ENCODE assay signal across 7 mouse cellular contexts in genomic region chr2:11502901-11503431, GRCm38 (mm10). TPM values are rescaled to one million over a fixed set of nuclear protein-coding genes. Genes with fewer than 3 reads are reported as not detected.
A peak's percentile ranks its signal among the peaks of the same experiment; 100 is the strongest.
DNase-seq lines count a peak whose midpoint lies in the region; ATAC-seq and TF ChIP-seq lines count a peak whose summit lies in the region.

No protein-coding gene starts in this region.

- WGBS in embryonic facial prominence, embryonic 13.5 days = under 1% methylated on average over 39 of the region's 39 CpGs
- under 1% methylated on average over 39 of the region's 39 CpGs for WGBS in limb, embryonic 13.5 days
- WGBS in midbrain, embryonic 14.5 days = under 1% methylated on average over 39 of the region's 39 CpGs
- 1% methylated on average over 37 of the region's 39 CpGs for WGBS in spleen, adult 2 months

- peak; percentile 81 to 84 for DNase-seq in adrenal gland, postnatal 36 days
- peak; percentile 74 to 77 for DNase-seq in heart, adult 9 months (ENCODE audit: low spot score in 2 of 2)
- peak; percentile 63 for DNase-seq in kidney, adult 9 months
- DNase-seq in midbrain, embryonic 14.5 days = peak; percentile 90
- DNase-seq in spleen, adult 2 months (ENCODE audit: low read depth in 1 of 2, low spot score in 2 of 2) = peak; percentile 55 to 75

- peaks cover 34% of the 10 kb centered on the region for H3K4me1 ChIP-seq in embryonic facial prominence, embryonic 13.5 days
- H3K4me1 ChIP-seq in limb, embryonic 13.5 days = peaks cover 33% of the 10 kb centered on the region
- peaks cover 23% of the 10 kb centered on the region; the same call in 1 of the 2 replicates for H3K4me1 ChIP-seq in midbrain, embryonic 14.5 days (ENCODE audit: control insufficient read depth, insufficient read depth, low read length)
- peaks cover 8% of the 10 kb centered on the region; the same call in 1 of the 2 replicates for H3K4me1 ChIP-seq in spleen, adult 2 months (ENCODE audit: control insufficient read depth, insufficient read depth, insufficient read length)

- no peak for TF ChIP-seq POLR2A in spleen, adult 2 months (IDR thresholded peaks at IDR 0.05; ENCODE audit: low read depth, low read length)

- peak overlapping the region; percentile 78 for H3K9ac ChIP-seq in embryonic facial prominence, embryonic 13.5 days
- H3K9ac ChIP-seq in limb, embryonic 13.5 days = peak overlapping the region; percentile 65
- peak overlapping the region; percentile 81 for H3K9ac ChIP-seq in midbrain, embryonic 14.5 days (replicated peaks; ENCODE audit: low read length)

- H3K27ac ChIP-seq in embryonic facial prominence, embryonic 13.5 days = peak overlapping the region; percentile 87
- H3K27ac ChIP-seq in limb, embryonic 13.5 days = peak overlapping the region; percentile 90
- peak overlapping the region; percentile 61 for H3K27ac ChIP-seq in midbrain, embryonic 14.5 days (replicated peaks; ENCODE audit: low read depth, low read length)
- H3K27ac ChIP-seq in spleen, adult 2 months (ENCODE audit: insufficient read depth, low read length) = peak overlapping the region; percentile 21

- no peak for TF ChIP-seq CTCF in spleen, adult 2 months (IDR thresholded peaks at IDR 0.05; ENCODE audit: extremely low read depth, insufficient read depth, insufficient read length, insufficient replicate concordance)

- ATAC-seq in embryonic facial prominence, embryonic 13.5 days (ENCODE audit: insufficient number of reproducible peaks, insufficient read depth, low FRiP score, low TSS enrichment, low read depth) = peak; percentile 65
- peak; percentile 79 for ATAC-seq in limb, embryonic 13.5 days (ENCODE audit: low FRiP score, low read depth)
- peak; percentile 64 for ATAC-seq in midbrain, embryonic 14.5 days (ENCODE audit: low FRiP score, low TSS enrichment)

- no peaks in the 10 kb centered on the region for H3K9me3 ChIP-seq in embryonic facial prominence, embryonic 13.5 days
- no peaks in the 10 kb centered on the region for H3K9me3 ChIP-seq in limb, embryonic 13.5 days
- no peaks in the 10 kb centered on the region for H3K9me3 ChIP-seq in midbrain, embryonic 14.5 days (ENCODE audit: control insufficient read depth, low read length)

- H3K4me3 ChIP-seq in embryonic facial prominence, embryonic 13.5 days = peak overlapping the region; percentile 65
- peak overlapping the region; percentile 68 for H3K4me3 ChIP-seq in limb, embryonic 13.5 days
- peak overlapping the region; percentile 60 for H3K4me3 ChIP-seq in midbrain, embryonic 14.5 days (replicated peaks; ENCODE audit: low read depth, low read length)
- peak overlapping the region; percentile 73 for H3K4me3 ChIP-seq in spleen, adult 2 months (ENCODE audit: extremely low read depth, insufficient read depth, insufficient read length)

- peaks cover 15% of the 10 kb centered on the region for H3K27me3 ChIP-seq in embryonic facial prominence, embryonic 13.5 days
- H3K27me3 ChIP-seq in limb, embryonic 13.5 days = peaks cover 14% of the 10 kb centered on the region
- peaks cover 12% of the 10 kb centered on the region; the same call in 1 of the 2 replicates for H3K27me3 ChIP-seq in midbrain, embryonic 14.5 days (ENCODE audit: control insufficient read depth, insufficient read depth, low read length)
- H3K27me3 ChIP-seq in spleen, adult 2 months (ENCODE audit: control insufficient read depth, insufficient read depth, low read length) = no peaks in the 10 kb centered on the region

- peaks cover 4% of the 10 kb centered on the region; the same call in 1 of the 2 replicates for H3K36me3 ChIP-seq in embryonic facial prominence, embryonic 13.5 days
- H3K36me3 ChIP-seq in limb, embryonic 13.5 days = peaks cover 8% of the 10 kb centered on the region; the same call in 1 of the 2 replicates
- H3K36me3 ChIP-seq in midbrain, embryonic 14.5 days (ENCODE audit: control insufficient read depth, insufficient read depth, low read length) = no peaks in the 10 kb centered on the region
- H3K36me3 ChIP-seq in spleen, adult 2 months (ENCODE audit: control insufficient read depth, insufficient read depth, low read length) = no peaks in the 10 kb centered on the region

- H3K4me2 ChIP-seq in embryonic facial prominence, embryonic 13.5 days = peak overlapping the region; percentile 88
- H3K4me2 ChIP-seq in limb, embryonic 13.5 days (replicated peaks) = peak overlapping the region; percentile 90
- H3K4me2 ChIP-seq in midbrain, embryonic 14.5 days (ENCODE audit: low read length) = peak overlapping the region; percentile 91

RNA-seq across cellular contexts. Expression of gene Pfkfb3, which starts 50.9 kb away (rescaled TPM):
- 100 to 1,000 TPM in 1 of 2 experiments, 10 to 100 TPM in 1; 94.5 to 108 TPM for total RNA-seq in adrenal gland, postnatal 36 days (2021)
- 13.4 and 15.6 TPM in 2 replicates for polyA plus RNA-seq in embryonic facial prominence, embryonic 13.5 days (2015; fragmentation: Nextera tagmentation; extraction: Ambion mirVana)
- polyA plus RNA-seq in limb, embryonic 13.5 days (2015; fragmentation: Nextera tagmentation; extraction: Ambion mirVana) = 16.5 and 17.8 TPM in 2 replicates
- 28.7 and 31.4 TPM in 2 replicates for polyA plus RNA-seq in midbrain, embryonic 14.5 days (2014; fragmentation: Nextera tagmentation; extraction: Ambion mirVana)
- 20.6 and 22.0 TPM in 2 replicates for polyA plus RNA-seq in spleen, adult 2 months (2012; rRNA removed)

Comparison
In these comparisons a context has a peak if more than half of its experiments do, and no peak if none do; other contexts are left out.
1. Peak in every context shown above with its lines: DNase-seq, ATAC-seq, H3K4me3 ChIP-seq and H3K27ac ChIP-seq.
2. H3K27ac ChIP-seq: peak in every context shown above with its lines; median percentile 90 in limb, embryonic 13.5 days; 87 in embryonic facial prominence, embryonic 13.5 days; 61 in midbrain, embryonic 14.5 days; 21 in spleen, adult 2 months.